Mouse (Mus musculus) liver, postnatal 0 days (tissue): Measurements from ENCODE around the gene Rgl1.
A peak's percentile ranks its signal among the peaks of the same experiment; 100 is the strongest.

Source experiments
- CTCF ChIP-seq: sonication (generic); IDR thresholded peaks from 2 replicates; pipeline ENCODE4 v1.5.1; 2016; ENCODE audit warnings: antibody characterized with exemption, low read depth
- EP300 ChIP-seq: IDR thresholded peaks from 2 replicates; pipeline ENCODE4 v1.6.1; 2016; ENCODE audit warnings: antibody characterized with exemption, low read depth, mild to moderate bottlenecking

- TF ChIP-seq CTCF (no peak), EP300 (0 out of 2 replicates have a peak, but pooled peaks have one; percentile 33)
Measured at GRCm38 (mm10) chr1:152614743-152615380, 151.3 kb downstream of the Rgl1 start.
